15 mouse cellular contexts compared by ENCODE assay signal in genomic region chr11:51053230-51053629, GRCm38 (mm10). TPM values are rescaled to one million over a fixed set of nuclear protein-coding genes. Genes with fewer than 3 reads are reported as not detected.
DNase-seq lines count a peak whose midpoint lies in the region; ATAC-seq and TF ChIP-seq lines count a peak whose summit lies in the region.
"Had no signal": no experiment of that assay in that cellular context is flagged by ENCODE, and none has a peak within 500 bp of the region (broad histone marks: within the 10 kb centered on the region; RNA-seq: fewer than 3 reads in every experiment).

No protein-coding gene starts in this region.

- no peaks in the 10 kb centered on the region for H3K36me3 ChIP-seq in forebrain, embryonic 14.5 days (ENCODE audit: control insufficient read depth, insufficient read depth, low read length)
- H3K36me3 ChIP-seq in forebrain, embryonic 13.5 days (ENCODE audit: poor library complexity, severe bottlenecking), result no peaks in the 10 kb centered on the region
- H3K36me3 ChIP-seq: limb, embryonic 13.5 days had no signal

- no peak overlapping the region for H3K4me3 ChIP-seq in forebrain, embryonic 14.5 days (ENCODE audit: low read depth, low read length)
- H3K4me3 ChIP-seq in forebrain, embryonic 13.5 days, result no peak overlapping the region
- H3K4me3 ChIP-seq in layer of hippocampus, adult 2 months, result no peak overlapping the region
- H3K4me3 ChIP-seq: limb, embryonic 13.5 days had no signal

- no peak overlapping the region for H3K4me2 ChIP-seq in forebrain, embryonic 14.5 days (ENCODE audit: low read length)
- H3K4me2 ChIP-seq in forebrain, embryonic 13.5 days, result no peak overlapping the region
- H3K4me2 ChIP-seq: limb, embryonic 13.5 days had no signal

- H3K9me3 ChIP-seq in forebrain, embryonic 14.5 days (replicated peaks; ENCODE audit: control insufficient read depth, low read length), result no peaks in the 10 kb centered on the region
- no peaks in the 10 kb centered on the region for H3K9me3 ChIP-seq in forebrain, embryonic 13.5 days (replicated peaks)
- H3K9me3 ChIP-seq: limb, embryonic 13.5 days had no signal

- DNase-seq in forebrain, embryonic 14.5 days (ENCODE audit: low spot score), result peak; percentile 37
- peak in 1 of 2 experiments; percentile 30 for DNase-seq in layer of hippocampus, adult 2 months (ENCODE audit: low spot score in 2 of 2)
- DNase-seq in layer of hippocampus, adult 8-10 months (ENCODE audit: low spot score in 2 of 2), result no peak
- DNase-seq in thymus, postnatal 0 days (ENCODE audit: low spot score), result peak; percentile 7
- DNase-seq in thymus, postnatal 4 days, result no peak
- DNase-seq in frontal cortex, postnatal 14 days (ENCODE audit: low spot score in 2 of 2), result no peak

- H3K27me3 ChIP-seq in forebrain, embryonic 14.5 days (replicated peaks; ENCODE audit: control insufficient read depth, insufficient read depth, low read length), result no peaks in the 10 kb centered on the region
- no peaks in the 10 kb centered on the region for H3K27me3 ChIP-seq in forebrain, embryonic 13.5 days
- H3K27me3 ChIP-seq: limb, embryonic 13.5 days had no signal

- H3K9ac ChIP-seq in forebrain, embryonic 14.5 days (ENCODE audit: low read length), result no peak overlapping the region
- no peak overlapping the region for H3K9ac ChIP-seq in forebrain, embryonic 13.5 days
- H3K9ac ChIP-seq: limb, embryonic 13.5 days had no signal

- no peak overlapping the region for H3K27ac ChIP-seq in forebrain, embryonic 14.5 days (ENCODE audit: low read depth, low read length)
- no peak overlapping the region for H3K27ac ChIP-seq in forebrain, embryonic 13.5 days
- H3K27ac ChIP-seq in layer of hippocampus, adult 2 months, result no peak overlapping the region
- H3K27ac ChIP-seq: limb, embryonic 13.5 days had no signal

- TF ChIP-seq CTCF in layer of hippocampus, adult 2 months (conservative IDR thresholded peaks at IDR 0.05), result peak; percentile 76

- WGBS in forebrain, embryonic 14.5 days, result 54% methylated on average over 3 of the region's 3 CpGs
- 50% methylated on average over 3 of the region's 3 CpGs for WGBS in forebrain, embryonic 13.5 days

- no peaks in the 10 kb centered on the region for H3K4me1 ChIP-seq in forebrain, embryonic 14.5 days (ENCODE audit: control insufficient read depth, insufficient read depth, low read length)
- no peaks in the 10 kb centered on the region for H3K4me1 ChIP-seq in forebrain, embryonic 13.5 days
- H3K4me1 ChIP-seq: limb, embryonic 13.5 days had no signal

- ATAC-seq in forebrain, embryonic 14.5 days, result no peak
- ATAC-seq in forebrain, embryonic 13.5 days, result no peak
- ATAC-seq in megakaryocyte-erythroid progenitor cell, adult 5-6 weeks (replicated peaks; ENCODE audit: low FRiP score, low TSS enrichment, poor library complexity, severe bottlenecking), result no peak
- ATAC-seq: activated CD4-positive, CD25-positive, alpha-beta regulatory T cell, adult 4 months; hindbrain, embryonic 16.5 days had no signal

RNA-seq across cellular contexts. Expression of gene Olfr1375, which starts 5.3 kb away (rescaled TPM):
- polyA plus RNA-seq in forebrain, embryonic 14.5 days (2014; fragmentation: Nextera tagmentation; extraction: Ambion mirVana), result not detected in 2 replicates
- polyA plus RNA-seq in forebrain, embryonic 13.5 days (2015; fragmentation: Nextera tagmentation; extraction: Ambion mirVana), result not detected in 2 replicates
- not detected for total RNA-seq in layer of hippocampus, adult 2 months (2021)
- total RNA-seq in layer of hippocampus, adult 8-10 months (2022), result not detected
- not detected in 2 replicates for polyA plus RNA-seq in thymus, postnatal 0 days (2015; fragmentation: Nextera tagmentation; extraction: Ambion mirVana)
- not detected in 2 replicates for total RNA-seq in megakaryocyte-erythroid progenitor cell, adult 5-6 weeks (2014; fragmentation: Nextera tagmentation)
- not detected in 2 replicates for total RNA-seq in megakaryocyte-erythroid progenitor cell, adult 5-6 weeks (2017)
- total RNA-seq: common myeloid progenitor, adult 5-6 weeks; megakaryocyte, adult 5-6 weeks had no signal
- polyA plus RNA-seq: activated CD4-positive, CD25-positive, alpha-beta regulatory T cell, adult 4 months; gonadal fat pad, adult 2 months; hindbrain, embryonic 16.5 days; limb, embryonic 13.5 days; neural tube, embryonic 11.5 days had no signal

RNA-seq across cellular contexts. Expression of gene Zfp354a, which starts 5.8 kb away (rescaled TPM):
- polyA plus RNA-seq in forebrain, embryonic 14.5 days (2014; fragmentation: Nextera tagmentation; extraction: Ambion mirVana), result 11.1 and 15.0 TPM in 2 replicates
- 10.0 and 11.5 TPM in 2 replicates for polyA plus RNA-seq in forebrain, embryonic 13.5 days (2015; fragmentation: Nextera tagmentation; extraction: Ambion mirVana)
- 1 to 10 TPM; 7.3 to 8.3 TPM for total RNA-seq in layer of hippocampus, adult 2 months (2021)
- 10 to 100 TPM in 2 of 4 experiments, 1 to 10 TPM in 2; 9.0 to 10.6 (median 10.0) TPM for total RNA-seq in layer of hippocampus, adult 8-10 months (2022)
- polyA plus RNA-seq in thymus, postnatal 0 days (2015; fragmentation: Nextera tagmentation; extraction: Ambion mirVana), result 0.74 and 0.75 TPM in 2 replicates
- not detected in 2 replicates for total RNA-seq in megakaryocyte-erythroid progenitor cell, adult 5-6 weeks (2014; fragmentation: Nextera tagmentation)
- total RNA-seq in megakaryocyte-erythroid progenitor cell, adult 5-6 weeks (2017), result not detected in 2 replicates
- total RNA-seq: common myeloid progenitor, adult 5-6 weeks had no signal
- polyA plus RNA-seq: activated CD4-positive, CD25-positive, alpha-beta regulatory T cell, adult 4 months had no signal

RNA-seq across cellular contexts. Expression of gene Olfr54, which starts 39.2 kb away (rescaled TPM):
- polyA plus RNA-seq in forebrain, embryonic 14.5 days (2014; fragmentation: Nextera tagmentation; extraction: Ambion mirVana), result not detected in 2 replicates
- not detected in 2 replicates for polyA plus RNA-seq in forebrain, embryonic 13.5 days (2015; fragmentation: Nextera tagmentation; extraction: Ambion mirVana)
- not detected for total RNA-seq in layer of hippocampus, adult 2 months (2021)
- not detected for total RNA-seq in layer of hippocampus, adult 8-10 months (2022)
- polyA plus RNA-seq in thymus, postnatal 0 days (2015; fragmentation: Nextera tagmentation; extraction: Ambion mirVana), result 0.03 TPM in 1 of 2 replicates, not detected in the other
- total RNA-seq in megakaryocyte-erythroid progenitor cell, adult 5-6 weeks (2014; fragmentation: Nextera tagmentation), result not detected in 2 replicates
- total RNA-seq in megakaryocyte-erythroid progenitor cell, adult 5-6 weeks (2017), result not detected in 2 replicates
- total RNA-seq: common myeloid progenitor, adult 5-6 weeks had no signal
- polyA plus RNA-seq: gonadal fat pad, adult 2 months; hindbrain, embryonic 16.5 days; limb, embryonic 13.5 days; neural tube, embryonic 11.5 days had no signal

RNA-seq across cellular contexts. Expression of gene Olfr51, which starts 49.8 kb away (rescaled TPM):
- polyA plus RNA-seq in forebrain, embryonic 14.5 days (2014; fragmentation: Nextera tagmentation; extraction: Ambion mirVana), result not detected in 2 replicates
- not detected in 2 replicates for polyA plus RNA-seq in forebrain, embryonic 13.5 days (2015; fragmentation: Nextera tagmentation; extraction: Ambion mirVana)
- not detected for total RNA-seq in layer of hippocampus, adult 2 months (2021)
- total RNA-seq in layer of hippocampus, adult 8-10 months (2022), result not detected
- not detected in 2 replicates for polyA plus RNA-seq in thymus, postnatal 0 days (2015; fragmentation: Nextera tagmentation; extraction: Ambion mirVana)
- not detected in 2 replicates for total RNA-seq in megakaryocyte-erythroid progenitor cell, adult 5-6 weeks (2014; fragmentation: Nextera tagmentation)
- not detected in 2 replicates for total RNA-seq in megakaryocyte-erythroid progenitor cell, adult 5-6 weeks (2017)
- total RNA-seq: common myeloid progenitor, adult 5-6 weeks; megakaryocyte, adult 5-6 weeks had no signal
- polyA plus RNA-seq: activated CD4-positive, CD25-positive, alpha-beta regulatory T cell, adult 4 months; gonadal fat pad, adult 2 months; hindbrain, embryonic 16.5 days; limb, embryonic 13.5 days; neural tube, embryonic 11.5 days had no signal

Comparison
In these comparisons a context has a peak if more than half of its experiments do, and no peak if none do; other contexts are left out.
1. DNase-seq: peak in forebrain, embryonic 14.5 days (single experiment) and thymus, postnatal 0 days (single experiment); none in layer of hippocampus, adult 8-10 months (0 of 2), thymus, postnatal 4 days (single experiment) and frontal cortex, postnatal 14 days (0 of 2).
2. RNA of gene Zfp354a, which starts 5.8 kb away (total RNA-seq): 9.0 to 10.6 TPM in layer of hippocampus, adult 8-10 months and 7.3 to 8.3 TPM in layer of hippocampus, adult 2 months; not detected in megakaryocyte-erythroid progenitor cell, adult 5-6 weeks; every median in the first group is over 4 times any median in the second.